Mouse (Mus musculus): ENCODE measurements around the gene Nupr1.

DNA sequence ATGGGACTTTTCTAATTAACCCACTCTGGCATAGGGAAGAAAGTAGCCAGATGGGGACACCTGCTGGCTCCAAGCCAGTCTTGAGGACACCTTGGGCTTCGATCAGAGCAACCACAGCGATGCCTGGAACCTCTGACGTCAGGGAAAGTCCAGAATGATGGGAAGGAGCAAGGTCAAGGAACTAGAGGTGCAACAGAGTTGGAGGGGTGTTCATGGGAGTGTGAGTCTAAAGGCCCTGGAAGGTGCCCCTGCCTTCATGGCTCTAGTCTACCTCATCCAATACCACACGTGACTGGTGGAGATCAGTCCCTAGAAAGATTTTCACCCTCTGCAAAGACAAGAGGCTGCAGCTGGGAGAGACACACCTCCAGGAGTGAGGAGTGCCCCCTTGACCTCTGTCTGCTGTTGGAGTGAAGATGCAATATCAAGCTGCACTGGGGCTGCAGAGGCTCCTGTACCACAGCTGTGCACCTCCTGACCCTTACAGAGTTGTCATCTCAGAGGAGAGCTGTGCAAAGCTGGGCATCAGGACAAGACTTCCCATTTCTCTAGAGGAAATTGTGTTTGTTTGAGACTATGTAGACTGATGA is 46.1 kb upstream of the Nupr1 start:
- TF ChIP-seq CTCF (IDR thresholded peaks at IDR 0.05; ENCODE audit: low read depth) (no peak), EP300 (IDR thresholded peaks at IDR 0.05; ENCODE audit: low read depth) (no peak)

Measured in liver, embryonic 14.5 days (tissue).